Mouse (Mus musculus): ENCODE results near the gene BC051142.

DNA sequence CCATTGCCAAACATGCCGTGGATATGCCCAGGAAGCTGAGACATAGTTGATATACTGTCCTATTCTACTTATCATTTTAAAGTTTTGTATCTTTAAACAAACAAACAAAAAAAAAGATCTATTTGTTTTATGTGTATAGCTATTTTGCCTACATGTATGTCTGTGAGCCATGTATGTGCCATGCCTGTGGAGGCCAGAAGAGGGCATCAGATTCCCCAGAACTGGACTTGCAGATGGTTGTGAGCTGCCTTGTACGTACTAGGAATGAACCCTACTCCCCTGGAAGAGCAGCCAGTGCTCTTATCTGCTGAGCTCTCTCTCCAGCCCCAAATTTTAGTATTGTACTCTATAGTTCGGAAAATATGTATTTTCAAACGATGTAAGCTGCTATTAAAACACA, 10.1 kb upstream of the BC051142 start:
- TF ChIP-seq CTCF (IDR thresholded peaks at IDR 0.05; ENCODE audit: control insufficient read depth, insufficient read depth, insufficient read length) (no peak), MYOG (IDR thresholded peaks at IDR 0.05; ENCODE audit: control insufficient read depth, extremely low read depth, insufficient read length) (no peak), MYOD1 (IDR thresholded peaks at IDR 0.05; ENCODE audit: control insufficient read depth, insufficient read length, low read depth) (no peak), MAX (IDR thresholded peaks at IDR 0.05) (no peak), USF1 (IDR thresholded peaks at IDR 0.05; ENCODE audit: low read depth) (no peak), CEBPB (IDR thresholded peaks at IDR 0.05; ENCODE audit: low read depth) (no peak), FOSL1 (IDR thresholded peaks at IDR 0.05; ENCODE audit: insufficient read depth, low read length, poor library complexity, severe bottlenecking) (no peak)
